Mouse (Mus musculus): ENCODE measurements around the gene Hspb9. TPM values are rescaled to one million over a fixed set of nuclear protein-coding genes. Genes with fewer than 3 reads are reported as not detected.

Hspb9 gene
- polyA plus RNA-seq, 1 experiment from 2014 or later, result not detected

- H3K4me3 ChIP-seq (ENCODE audit: low read depth, low read length), result no peak overlapping the region
- peak overlapping the region; percentile 22; the same call in 1 of the 2 replicates for H3K27ac ChIP-seq (replicated peaks; ENCODE audit: low read depth, low read length)
- H3K27me3 ChIP-seq (ENCODE audit: control insufficient read depth, insufficient read depth, low read length), result no peaks in the 10 kb centered on the region
- no peaks in the 10 kb centered on the region for H3K9me3 ChIP-seq (replicated peaks; ENCODE audit: control insufficient read depth, low read length)
- ATAC-seq (replicated peaks; ENCODE audit: insufficient number of reproducible peaks, low FRiP score, low TSS enrichment, low read depth), result no peak
- H3K36me3 ChIP-seq (replicated peaks; ENCODE audit: control insufficient read depth, insufficient read depth, low read depth, low read length), result no peaks in the 10 kb centered on the region
- no peaks in the 10 kb centered on the region for H3K4me1 ChIP-seq (ENCODE audit: control insufficient read depth, insufficient read depth, low read length)
- no peak overlapping the region for H3K9ac ChIP-seq (replicated peaks; ENCODE audit: low read length)
- H3K4me2 ChIP-seq (ENCODE audit: low read depth, low read length), result no peak overlapping the region
- 17% methylated on average over 5 of the region's 5 CpGs for WGBS
- DNase-seq (ENCODE audit: low spot score), result peak; percentile 33
Observed at GRCm38 (mm10) chr11:100724919-100725512, 11.4 kb downstream of the Hspb9 start.

- no peak overlapping the region for H3K4me3 ChIP-seq (ENCODE audit: low read depth, low read length)
- H3K27me3 ChIP-seq (ENCODE audit: control insufficient read depth, insufficient read depth, low read length), result no peaks in the 10 kb centered on the region
- WGBS, result 89% methylated on average over 3 of the region's 3 CpGs
- no peaks in the 10 kb centered on the region for H3K9me3 ChIP-seq (replicated peaks; ENCODE audit: control insufficient read depth, low read length)
- DNase-seq (ENCODE audit: low spot score), result no peak
- H3K9ac ChIP-seq (replicated peaks; ENCODE audit: low read length), result no peak overlapping the region
- no peak overlapping the region for H3K27ac ChIP-seq (replicated peaks; ENCODE audit: low read depth, low read length)
- no peak overlapping the region for H3K4me2 ChIP-seq (ENCODE audit: low read depth, low read length)
- H3K36me3 ChIP-seq (replicated peaks; ENCODE audit: control insufficient read depth, insufficient read depth, low read depth, low read length), result no peaks in the 10 kb centered on the region
- no peaks in the 10 kb centered on the region for H3K4me1 ChIP-seq (ENCODE audit: control insufficient read depth, insufficient read depth, low read length)
- no peak for ATAC-seq (replicated peaks; ENCODE audit: insufficient number of reproducible peaks, low FRiP score, low TSS enrichment, low read depth)
Observed at GRCm38 (mm10) chr11:100727201-100727600, 13.6 kb downstream of the Hspb9 start.

GRCm38 (mm10) chr11:100728601-100729000 is 15.0 kb downstream of the Hspb9 start:
- Histone ChIP-seq H3K4me3 (ENCODE audit: low read depth, low read length) (no peak overlapping the region), H3K27ac (replicated peaks; ENCODE audit: low read depth, low read length) (no peak overlapping the region), H3K4me1 (ENCODE audit: control insufficient read depth, insufficient read depth, low read length) (no peaks in the 10 kb centered on the region), H3K9ac (replicated peaks; ENCODE audit: low read length) (no peak overlapping the region), H3K4me2 (ENCODE audit: low read depth, low read length) (no peak overlapping the region), H3K27me3 (ENCODE audit: control insufficient read depth, insufficient read depth, low read length) (no peaks in the 10 kb centered on the region), H3K9me3 (replicated peaks; ENCODE audit: control insufficient read depth, low read length) (no peaks in the 10 kb centered on the region), H3K36me3 (replicated peaks; ENCODE audit: control insufficient read depth, insufficient read depth, low read depth, low read length) (no peaks in the 10 kb centered on the region)
- 87% methylated on average over 6 of the region's 6 CpGs for WGBS
- DNase-seq (ENCODE audit: low spot score) (no peak), ATAC-seq (replicated peaks; ENCODE audit: insufficient number of reproducible peaks, low FRiP score, low TSS enrichment, low read depth) (no peak)

GRCm38 (mm10) chr11:100729976-100730375 is 16.3 kb downstream of the Hspb9 start:
- Histone ChIP-seq H3K4me3 (ENCODE audit: low read depth, low read length) (no peak overlapping the region), H3K36me3 (replicated peaks; ENCODE audit: control insufficient read depth, insufficient read depth, low read depth, low read length) (no peaks in the 10 kb centered on the region), H3K9ac (replicated peaks; ENCODE audit: low read length) (no peak overlapping the region), H3K27ac (replicated peaks; ENCODE audit: low read depth, low read length) (no peak overlapping the region), H3K4me2 (ENCODE audit: low read depth, low read length) (no peak overlapping the region), H3K27me3 (ENCODE audit: control insufficient read depth, insufficient read depth, low read length) (no peaks in the 10 kb centered on the region), H3K9me3 (replicated peaks; ENCODE audit: control insufficient read depth, low read length) (no peaks in the 10 kb centered on the region), H3K4me1 (ENCODE audit: control insufficient read depth, insufficient read depth, low read length) (no peaks in the 10 kb centered on the region)
- 94% methylated on average over 4 of the region's 4 CpGs for WGBS
- ATAC-seq (replicated peaks; ENCODE audit: insufficient number of reproducible peaks, low FRiP score, low TSS enrichment, low read depth) (no peak), DNase-seq (ENCODE audit: low spot score) (no peak)

GRCm38 (mm10) chr11:100730477-100731205 is 17.0 kb downstream of the Hspb9 start:
- H3K9ac ChIP-seq (replicated peaks; ENCODE audit: low read length), result no peak overlapping the region
- no peaks in the 10 kb centered on the region for H3K36me3 ChIP-seq (replicated peaks; ENCODE audit: control insufficient read depth, insufficient read depth, low read depth, low read length)
- DNase-seq (ENCODE audit: low spot score), result no peak
- 88% methylated on average over 6 of the region's 6 CpGs for WGBS
- no peaks in the 10 kb centered on the region for H3K4me1 ChIP-seq (ENCODE audit: control insufficient read depth, insufficient read depth, low read length)
- no peak overlapping the region for H3K4me2 ChIP-seq (ENCODE audit: low read depth, low read length)
- ATAC-seq (replicated peaks; ENCODE audit: insufficient number of reproducible peaks, low FRiP score, low TSS enrichment, low read depth), result no peak
- no peak overlapping the region for H3K4me3 ChIP-seq (ENCODE audit: low read depth, low read length)
- H3K9me3 ChIP-seq (replicated peaks; ENCODE audit: control insufficient read depth, low read length), result no peaks in the 10 kb centered on the region
- H3K27ac ChIP-seq (replicated peaks; ENCODE audit: low read depth, low read length), result no peak overlapping the region
- H3K27me3 ChIP-seq (ENCODE audit: control insufficient read depth, insufficient read depth, low read length), result no peaks in the 10 kb centered on the region

- Histone ChIP-seq H3K36me3 (replicated peaks; ENCODE audit: control insufficient read depth, insufficient read depth, low read depth, low read length) (no peaks in the 10 kb centered on the region), H3K4me3 (ENCODE audit: low read depth, low read length) (no peak overlapping the region), H3K4me2 (ENCODE audit: low read depth, low read length) (no peak overlapping the region), H3K27ac (replicated peaks; ENCODE audit: low read depth, low read length) (no peak overlapping the region), H3K9ac (replicated peaks; ENCODE audit: low read length) (no peak overlapping the region), H3K4me1 (ENCODE audit: control insufficient read depth, insufficient read depth, low read length) (no peaks in the 10 kb centered on the region), H3K27me3 (ENCODE audit: control insufficient read depth, insufficient read depth, low read length) (no peaks in the 10 kb centered on the region), H3K9me3 (replicated peaks; ENCODE audit: control insufficient read depth, low read length) (no peaks in the 10 kb centered on the region)
- no peak for DNase-seq (ENCODE audit: low spot score)
- WGBS, result 88% methylated on average over 9 of the region's 9 CpGs
- ATAC-seq (replicated peaks; ENCODE audit: insufficient number of reproducible peaks, low FRiP score, low TSS enrichment, low read depth), result no peak
Observed at GRCm38 (mm10) chr11:100735134-100735865, 21.6 kb downstream of the Hspb9 start.

- ATAC-seq (replicated peaks; ENCODE audit: insufficient number of reproducible peaks, low FRiP score, low TSS enrichment, low read depth) (no peak), DNase-seq (ENCODE audit: low spot score) (no peak)
- Histone ChIP-seq H3K9ac (replicated peaks; ENCODE audit: low read length) (no peak overlapping the region), H3K36me3 (replicated peaks; ENCODE audit: control insufficient read depth, insufficient read depth, low read depth, low read length) (no peaks in the 10 kb centered on the region), H3K27me3 (ENCODE audit: control insufficient read depth, insufficient read depth, low read length) (no peaks in the 10 kb centered on the region), H3K4me1 (ENCODE audit: control insufficient read depth, insufficient read depth, low read length) (no peaks in the 10 kb centered on the region), H3K27ac (replicated peaks; ENCODE audit: low read depth, low read length) (no peak overlapping the region), H3K4me2 (ENCODE audit: low read depth, low read length) (no peak overlapping the region), H3K4me3 (ENCODE audit: low read depth, low read length) (no peak overlapping the region), H3K9me3 (replicated peaks; ENCODE audit: control insufficient read depth, low read length) (no peaks in the 10 kb centered on the region)
- 74% methylated on average over 14 of the region's 14 CpGs for WGBS
Observed at GRCm38 (mm10) chr11:100735954-100736745, 22.5 kb downstream of the Hspb9 start.
